Mouse (Mus musculus): Measurements from ENCODE around the gene Hivep2.

Hivep2 gene

GRCm38 (mm10) chr10:14179424-14180339, 213.8 kb downstream of the Hivep2 start:
- peak; percentile 36 to 49 for DNase-seq

- no peak for DNase-seq
Measured at GRCm38 (mm10) chr10:14186352-14186976, 220.6 kb downstream of the Hivep2 start.

- DNase-seq, result no peak
Measured at GRCm38 (mm10) chr10:14189050-14189449, 223.2 kb downstream of the Hivep2 start.

- peak in 1 of 2 experiments; percentile 43 for DNase-seq
Measured at GRCm38 (mm10) chr10:14191202-14191601, 225.3 kb downstream of the Hivep2 start.

GRCm38 (mm10) chr10:14192156-14192555, 226.3 kb downstream of the Hivep2 start:
- DNase-seq, result no peak

GRCm38 (mm10) chr10:14193702-14194101, 227.8 kb downstream of the Hivep2 start:
- DNase-seq, result no peak

GRCm38 (mm10) chr10:14195778-14196650, 230.1 kb downstream of the Hivep2 start:
- DNase-seq, result peak; percentile 25 to 41

- no peak for DNase-seq
Measured at GRCm38 (mm10) chr10:14196785-14197184, 230.9 kb downstream of the Hivep2 start.

GRCm38 (mm10) chr10:14197261-14197660, 231.4 kb downstream of the Hivep2 start:
- peak in 1 of 2 experiments; percentile 9 for DNase-seq

- DNase-seq, result no peak
Measured at GRCm38 (mm10) chr10:14199332-14199731, 233.5 kb downstream of the Hivep2 start.

GRCm38 (mm10) chr10:14200310-14200709, 234.4 kb downstream of the Hivep2 start:
- DNase-seq, result peak; percentile 85 to 86
